Comparison of ENCODE assay signal across 8 mouse cellular contexts in genomic region chr6:122765298-122765956, GRCm38 (mm10). TPM values are rescaled to one million over a fixed set of nuclear protein-coding genes. Genes with fewer than 3 reads are reported as not detected.
DNase-seq lines count a peak whose midpoint lies in the region; ATAC-seq lines count a peak whose summit lies in the region.
"Had no signal": no experiment of that assay in that cellular context is flagged by ENCODE, and none has a peak within 500 bp of the region (broad histone marks: within the 10 kb centered on the region; RNA-seq: fewer than 3 reads in every experiment).

No protein-coding gene starts in this region.

- 10% methylated on average over 9 of the region's 9 CpGs for WGBS in lung, embryonic 16.5 days
- WGBS in forebrain, embryonic 12.5 days: 2% methylated on average over 9 of the region's 9 CpGs
- 4% methylated on average over 9 of the region's 9 CpGs for WGBS in limb, embryonic 12.5 days
- WGBS in stomach, embryonic 14.5 days: 9% methylated on average over 9 of the region's 9 CpGs

- H3K4me2 ChIP-seq in lung, embryonic 16.5 days (ENCODE audit: low read depth, low read length): peak overlapping the region; percentile 89
- peak overlapping the region; percentile 88 for H3K4me2 ChIP-seq in forebrain, embryonic 12.5 days
- H3K4me2 ChIP-seq in limb, embryonic 12.5 days: peak overlapping the region; percentile 88
- H3K4me2 ChIP-seq in stomach, embryonic 14.5 days (replicated peaks; ENCODE audit: low read depth, low read length): peak overlapping the region; percentile 98

- H3K27me3 ChIP-seq in lung, embryonic 16.5 days (ENCODE audit: control insufficient read depth, insufficient read depth, low read depth, low read length): no peaks in the 10 kb centered on the region
- peaks cover 15% of the 10 kb centered on the region; the same call in 1 of the 2 replicates for H3K27me3 ChIP-seq in forebrain, embryonic 12.5 days
- H3K27me3 ChIP-seq in limb, embryonic 12.5 days: peaks cover 4% of the 10 kb centered on the region; the same call in 1 of the 2 replicates
- no peaks in the 10 kb centered on the region for H3K27me3 ChIP-seq in stomach, embryonic 14.5 days (ENCODE audit: control insufficient read depth, insufficient read depth, low read length)

- no peak for ATAC-seq in lung, embryonic 16.5 days (ENCODE audit: low read depth)
- ATAC-seq in forebrain, embryonic 12.5 days (ENCODE audit: low FRiP score): no peak
- ATAC-seq in limb, embryonic 12.5 days (ENCODE audit: insufficient number of reproducible peaks, insufficient read depth, low FRiP score, low TSS enrichment, low read depth): no peak
- ATAC-seq in stomach, embryonic 14.5 days (ENCODE audit: insufficient number of reproducible peaks, insufficient read depth, low FRiP score, low read depth): no peak

- peak overlapping the region; percentile 50 for H3K4me3 ChIP-seq in lung, embryonic 16.5 days (ENCODE audit: low read length)
- H3K4me3 ChIP-seq in forebrain, embryonic 12.5 days (replicated peaks): peak overlapping the region; percentile 52
- H3K4me3 ChIP-seq in limb, embryonic 12.5 days (replicated peaks): peak overlapping the region; percentile 49
- peak overlapping the region; percentile 38 for H3K4me3 ChIP-seq in stomach, embryonic 14.5 days (ENCODE audit: low read depth, low read length)

- no peak overlapping the region for H3K9ac ChIP-seq in lung, embryonic 16.5 days (ENCODE audit: low read length)
- peak overlapping the region; percentile 59 for H3K9ac ChIP-seq in forebrain, embryonic 12.5 days
- peak overlapping the region; percentile 54; the same call in 1 of the 2 replicates for H3K9ac ChIP-seq in limb, embryonic 12.5 days (replicated peaks)
- no peak overlapping the region for H3K9ac ChIP-seq in stomach, embryonic 14.5 days (replicated peaks; ENCODE audit: low read depth, low read length)

- DNase-seq in lung, postnatal 10 days: no peak
- no peak for DNase-seq in ovary, adult 18-20 months (ENCODE audit: low spot score)
- DNase-seq in left cerebral cortex, adult 18-20 months (ENCODE audit: low spot score in 2 of 2): no peak

- H3K4me1 ChIP-seq in lung, embryonic 16.5 days (replicated peaks; ENCODE audit: control insufficient read depth, insufficient read depth, low read length): peaks cover 10% of the 10 kb centered on the region; the same call in 1 of the 2 replicates
- peaks cover 31% of the 10 kb centered on the region for H3K4me1 ChIP-seq in forebrain, embryonic 12.5 days
- H3K4me1 ChIP-seq in limb, embryonic 12.5 days (replicated peaks): peaks cover 50% of the 10 kb centered on the region
- H3K4me1 ChIP-seq in stomach, embryonic 14.5 days (ENCODE audit: control insufficient read depth, insufficient read depth, low read length): peaks cover 11% of the 10 kb centered on the region; the same call in 1 of the 2 replicates

- no peaks in the 10 kb centered on the region for H3K9me3 ChIP-seq in lung, embryonic 16.5 days (ENCODE audit: control insufficient read depth, low read length)
- no peaks in the 10 kb centered on the region for H3K9me3 ChIP-seq in forebrain, embryonic 12.5 days
- no peaks in the 10 kb centered on the region for H3K9me3 ChIP-seq in limb, embryonic 12.5 days
- no peaks in the 10 kb centered on the region for H3K9me3 ChIP-seq in stomach, embryonic 14.5 days (ENCODE audit: control insufficient read depth, low read depth, low read length)

- H3K27ac ChIP-seq in lung, embryonic 16.5 days (ENCODE audit: low read length): no peak overlapping the region
- H3K27ac ChIP-seq in forebrain, embryonic 12.5 days: peak overlapping the region; percentile 84; the same call in 1 of the 2 replicates
- peak overlapping the region; percentile 93 for H3K27ac ChIP-seq in limb, embryonic 12.5 days
- no peak overlapping the region for H3K27ac ChIP-seq in stomach, embryonic 14.5 days (ENCODE audit: low read length)

- no peaks in the 10 kb centered on the region for H3K36me3 ChIP-seq in lung, embryonic 16.5 days (ENCODE audit: control insufficient read depth, insufficient read depth, low read length)
- no peaks in the 10 kb centered on the region for H3K36me3 ChIP-seq in forebrain, embryonic 12.5 days (replicated peaks)
- no peaks in the 10 kb centered on the region for H3K36me3 ChIP-seq in limb, embryonic 12.5 days
- no peaks in the 10 kb centered on the region for H3K36me3 ChIP-seq in stomach, embryonic 14.5 days (ENCODE audit: control insufficient read depth, insufficient read depth, low read length)

RNA-seq across cellular contexts. Expression of gene Slc2a3, which starts 36.0 kb away (rescaled TPM):
- polyA plus RNA-seq in lung, embryonic 16.5 days (2015; fragmentation: Nextera tagmentation; extraction: Ambion mirVana): 6.9 and 7.5 TPM in 2 replicates
- polyA plus RNA-seq in forebrain, embryonic 12.5 days (2016; fragmentation: Nextera tagmentation; extraction: Ambion mirVana): 17.7 and 24.2 TPM in 2 replicates
- 89.5 and 93.5 TPM in 2 replicates for polyA plus RNA-seq in limb, embryonic 12.5 days (2016; fragmentation: Nextera tagmentation; extraction: Ambion mirVana)
- 12.8 and 14.2 TPM in 2 replicates for polyA plus RNA-seq in stomach, embryonic 14.5 days (2014; fragmentation: Nextera tagmentation; extraction: Ambion mirVana)
- 100 to 1,000 TPM; 120 to 139 TPM for total RNA-seq in left cerebral cortex, adult 18-20 months (2021)

RNA-seq across cellular contexts. Expression of gene Foxj2, which starts 54.3 kb away (rescaled TPM):
- polyA plus RNA-seq in lung, embryonic 16.5 days (2015; fragmentation: Nextera tagmentation; extraction: Ambion mirVana): 5.5 and 6.2 TPM in 2 replicates
- 5.7 and 5.8 TPM in 2 replicates for polyA plus RNA-seq in forebrain, embryonic 12.5 days (2016; fragmentation: Nextera tagmentation; extraction: Ambion mirVana)
- polyA plus RNA-seq in limb, embryonic 12.5 days (2016; fragmentation: Nextera tagmentation; extraction: Ambion mirVana): 4.6 and 6.0 TPM in 2 replicates
- 6.7 and 7.9 TPM in 2 replicates for polyA plus RNA-seq in stomach, embryonic 14.5 days (2014; fragmentation: Nextera tagmentation; extraction: Ambion mirVana)
- total RNA-seq in left cerebral cortex, adult 18-20 months (2021): 10 to 100 TPM; 26.7 to 29.4 TPM

RNA-seq across cellular contexts. Expression of gene Nanog, which starts 58.1 kb away (rescaled TPM):
- polyA plus RNA-seq in lung, embryonic 16.5 days (2015; fragmentation: Nextera tagmentation; extraction: Ambion mirVana): 0.28 and 0.54 TPM in 2 replicates
- polyA plus RNA-seq in forebrain, embryonic 12.5 days (2016; fragmentation: Nextera tagmentation; extraction: Ambion mirVana): 0.19 and 0.22 TPM in 2 replicates
- 0.10 and 0.24 TPM in 2 replicates for polyA plus RNA-seq in limb, embryonic 12.5 days (2016; fragmentation: Nextera tagmentation; extraction: Ambion mirVana)
- polyA plus RNA-seq in stomach, embryonic 14.5 days (2014; fragmentation: Nextera tagmentation; extraction: Ambion mirVana): 0.13 and 0.32 TPM in 2 replicates
- total RNA-seq in left cerebral cortex, adult 18-20 months (2021): not detected
- total RNA-seq: hematopoietic stem cell, adult 5-6 weeks had no signal

Comparison
In these comparisons a context has a peak if more than half of its experiments do, and no peak if none do; other contexts are left out.
1. H3K27ac ChIP-seq: peak in forebrain, embryonic 12.5 days (single experiment) and limb, embryonic 12.5 days (single experiment); none in lung, embryonic 16.5 days (single experiment) and stomach, embryonic 14.5 days (single experiment).
2. H3K9ac ChIP-seq: peak in forebrain, embryonic 12.5 days (single experiment) and limb, embryonic 12.5 days (single experiment); none in lung, embryonic 16.5 days (single experiment) and stomach, embryonic 14.5 days (single experiment).
3. Peak in every context shown above with its lines, with median percentiles within 50 percentile points of each other: H3K4me2 ChIP-seq and H3K4me3 ChIP-seq.